Comparison of ENCODE assay signal across 8 mouse cellular contexts in genomic region chr8:47675786-47676185, GRCm38 (mm10). TPM values are rescaled to one million over a fixed set of nuclear protein-coding genes. Genes with fewer than 3 reads are reported as not detected.
A peak's percentile ranks its signal among the peaks of the same experiment; 100 is the strongest.
DNase-seq lines count a peak whose midpoint lies in the region; ATAC-seq and TF ChIP-seq lines count a peak whose summit lies in the region.

No protein-coding gene starts in this region.

- H3K4me2 ChIP-seq in midbrain, embryonic 13.5 days (replicated peaks), result peak overlapping the region; percentile 68

- H3K27me3 ChIP-seq in midbrain, embryonic 13.5 days, result no peaks in the 10 kb centered on the region

- ATAC-seq in midbrain, embryonic 13.5 days, result peak; percentile 14

- H3K36me3 ChIP-seq in midbrain, embryonic 13.5 days, result no peaks in the 10 kb centered on the region

- peak overlapping the region; percentile 87 for H3K9ac ChIP-seq in midbrain, embryonic 13.5 days (replicated peaks)

- 0% methylated on average over 20 of the region's 20 CpGs for WGBS in lung, adult 2 months
- WGBS in midbrain, embryonic 13.5 days, result 0% methylated on average over 20 of the region's 20 CpGs

- no peak for TF ChIP-seq CTCF in lung, adult 2 months (IDR thresholded peaks at IDR 0.05; ENCODE audit: insufficient read depth, low read length)

- H3K4me1 ChIP-seq in lung, adult 2 months (ENCODE audit: control insufficient read depth, insufficient read depth, low read length), result peaks cover 4% of the 10 kb centered on the region; the same call in 1 of the 2 replicates
- peaks cover 16% of the 10 kb centered on the region for H3K4me1 ChIP-seq in midbrain, embryonic 13.5 days (replicated peaks)

- peak overlapping the region; percentile 95 for H3K27ac ChIP-seq in midbrain, embryonic 13.5 days

- TF ChIP-seq POLR2A in lung, adult 2 months (IDR thresholded peaks at IDR 0.05; ENCODE audit: borderline replicate concordance, extremely low read depth, low read depth, low read length), result peak; percentile 25; the same call in 1 of the 2 replicates

- DNase-seq in lung, adult 2 months, result no peak
- DNase-seq in lung, postnatal 25 days (ENCODE audit: low spot score), result no peak
- peak; percentile 81 for DNase-seq in MEL-GATA-1-ER (ENCODE audit: extremely low read depth, low read depth)
- peak; percentile 72 for DNase-seq in embryo, embryonic 11 days
- DNase-seq in induced T-regulatory cell, adult 2 months (ENCODE audit: low read depth), result peak; percentile 92
- DNase-seq in adrenal gland, postnatal 36 days, result no peak
- no peak for DNase-seq in cerebellum, postnatal 36 days

- H3K9me3 ChIP-seq in midbrain, embryonic 13.5 days, result 0 out of 2 replicates have a peak, but pooled peaks cover 3% of the 10 kb centered on the region

- H3K4me3 ChIP-seq in lung, adult 2 months (replicated peaks; ENCODE audit: extremely low read depth, low read depth, low read length), result peak overlapping the region; percentile 94
- H3K4me3 ChIP-seq in midbrain, embryonic 13.5 days (replicated peaks), result peak overlapping the region; percentile 93

RNA-seq across cellular contexts. Expression of gene Ing2, which starts 0.4 kb away (rescaled TPM):
- 2.1 and 6.4 TPM in 2 replicates for polyA plus RNA-seq in lung, adult 2 months (2012; rRNA removed)
- polyA plus RNA-seq in midbrain, embryonic 13.5 days (2015; fragmentation: Nextera tagmentation; extraction: Ambion mirVana), result 6.5 and 8.9 TPM in 2 replicates
- total RNA-seq in adrenal gland, postnatal 36 days (2021), result 10 to 100 TPM; 20.5 to 24.3 TPM

RNA-seq across cellular contexts. Expression of gene Cdkn2aip, which starts 37.9 kb away (rescaled TPM):
- polyA plus RNA-seq in lung, adult 2 months (2012; rRNA removed), result 9.6 and 16.3 TPM in 2 replicates
- polyA plus RNA-seq in midbrain, embryonic 13.5 days (2015; fragmentation: Nextera tagmentation; extraction: Ambion mirVana), result 44.3 and 45.7 TPM in 2 replicates
- 10 to 100 TPM; 13.9 to 16.2 TPM for total RNA-seq in adrenal gland, postnatal 36 days (2021)

Comparison
In these comparisons a context has a peak if more than half of its experiments do, and no peak if none do; other contexts are left out.
1. DNase-seq: peak in MEL-GATA-1-ER (single experiment), embryo, embryonic 11 days (single experiment) and induced T-regulatory cell, adult 2 months (single experiment); none in lung, adult 2 months (single experiment), lung, postnatal 25 days (single experiment), adrenal gland, postnatal 36 days (0 of 2) and cerebellum, postnatal 36 days (0 of 2).